Mouse (Mus musculus) neural tube, embryonic 11.5 days (tissue): ENCODE data around the gene Grk5. TPM values are rescaled to one million over a fixed set of nuclear protein-coding genes. Genes with fewer than 3 reads are reported as not detected.
"Not testable (repeated sequence)": the region's sequence is repeated elsewhere in the genome, so short reads cannot be mapped to it uniquely, and the experiment has no call there.

Source experiments
- ATAC-seq: fragments of 200-750 bp; cut with Nextera tagmentation; 2 replicates; pipeline ENCODE4 v1.8.0; 2017; ENCODE audit warnings: moderate number of reproducible peaks, mild to moderate bottlenecking, moderate TSS enrichment, moderate library complexity; ENCODE audit not compliant: insufficient read depth, low FRiP score, low TSS enrichment
- DNase-seq: peaks from one replicate; pipeline ENCODE4 v3.0.0-alpha.2; 2015; ENCODE audit warnings: low spot score
- H3K27ac ChIP-seq: fragments of 300-500 bp; sonication (generic); 2 replicates; pipeline ENCODE4 v1.5.1; 2014; ENCODE audit warnings: low read depth, mild to moderate bottlenecking, low read length
- H3K27me3 ChIP-seq: fragments of 300-500 bp; sonication (generic); 2 replicates; pipeline ENCODE4 v1.6.1; 2014; ENCODE audit warnings: mild to moderate bottlenecking, low read length, mixed read lengths; ENCODE audit not compliant: control insufficient read depth, insufficient read depth
- H3K36me3 ChIP-seq: fragments of 300-500 bp; sonication (generic); 2 replicates; pipeline ENCODE4 v1.6.1; 2014; ENCODE audit warnings: mild to moderate bottlenecking, low read length, moderate library complexity, mixed read lengths; ENCODE audit not compliant: control insufficient read depth, insufficient read depth
- H3K4me1 ChIP-seq: fragments of 300-500 bp; sonication (generic); 2 replicates; pipeline ENCODE4 v1.6.1; 2014; ENCODE audit warnings: low read length, mixed read lengths; ENCODE audit not compliant: control insufficient read depth, insufficient read depth
- H3K4me2 ChIP-seq: fragments of 300-500 bp; sonication (generic); 2 replicates; pipeline ENCODE4 v1.6.1; 2014; ENCODE audit warnings: low read depth, mild to moderate bottlenecking, moderate library complexity
- H3K4me3 ChIP-seq: fragments of 300-500 bp; sonication (generic); 2 replicates; pipeline ENCODE4 v1.5.1; 2014; ENCODE audit warnings: low read depth, low read length
- H3K9ac ChIP-seq: fragments of 300-500 bp; sonication (generic); 2 replicates; pipeline ENCODE4 v1.6.1; 2014; ENCODE audit warnings: mild to moderate bottlenecking, low read length
- H3K9me3 ChIP-seq: fragments of 300-500 bp; sonication (generic); 2 replicates; pipeline ENCODE4 v1.6.1; 2016; ENCODE audit warnings: low read length; ENCODE audit not compliant: control insufficient read depth
- WGBS: fragments of 180-500 bp; shearing (Covaris S2); extraction: QIAGEN DNeasy Blood & Tissue Kit; methylation state at CpG from one replicate; pipeline ENCODE4 v1.1.7; 2014; 5-methylcytosine and 5-hydroxymethylcytosine counted together
- polyA plus RNA-seq: library from polyadenylated mRNA; unstranded; fragments of >200 nt; fragmentation: Nextera tagmentation; extraction: Ambion mirVana; gene quantifications from 2 replicates; pipeline ENCODE4 v1.2.1, GENCODE M21; 2014

Grk5 gene
- polyA plus RNA-seq, 1 experiment from 2014 or later = 3.4 TPM

GRCm38 (mm10) chr19:60924534-60924933 is 35.0 kb downstream of the Grk5 start:
- not testable (repeated sequence) for H3K4me2 ChIP-seq, H3K27me3 ChIP-seq, H3K4me3 ChIP-seq, H3K4me1 ChIP-seq, H3K9ac ChIP-seq, H3K27ac ChIP-seq, ATAC-seq, DNase-seq, H3K36me3 ChIP-seq, H3K9me3 ChIP-seq

DNA sequence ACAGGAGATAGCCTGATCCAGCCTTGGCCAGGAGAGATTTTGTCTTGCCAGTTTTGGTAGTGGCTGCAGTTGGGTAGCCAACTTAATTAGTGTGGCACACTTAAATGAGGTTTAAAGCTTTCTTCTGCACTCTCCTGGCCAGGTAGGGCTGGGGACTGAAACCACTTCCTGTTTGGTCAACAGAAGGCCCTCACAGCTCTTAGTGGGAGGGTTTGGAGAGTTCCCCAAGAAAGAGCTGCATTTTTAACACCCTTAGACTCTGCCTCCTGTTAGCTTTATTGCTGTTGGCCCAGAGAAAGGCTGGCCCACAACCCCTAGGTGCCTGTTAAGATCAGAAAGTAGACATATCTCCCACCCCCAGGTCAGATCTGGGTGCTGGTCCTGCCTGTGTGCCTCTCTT is 45.5 kb downstream of the Grk5 start:
- ATAC-seq (no peak), DNase-seq (no peak)
- H3K9ac ChIP-seq = no peak overlapping the region
- no peaks in the 10 kb centered on the region for H3K27me3 ChIP-seq
- H3K4me2 ChIP-seq = no peak overlapping the region
- H3K9me3 ChIP-seq = no peaks in the 10 kb centered on the region
- no peak overlapping the region for H3K27ac ChIP-seq
- no peak overlapping the region for H3K4me3 ChIP-seq
- H3K36me3 ChIP-seq = no peaks in the 10 kb centered on the region
- H3K4me1 ChIP-seq = no peaks in the 10 kb centered on the region

GRCm38 (mm10) chr19:60939954-60940379 is 50.4 kb downstream of the Grk5 start:
- Histone ChIP-seq H3K36me3 (no peaks in the 10 kb centered on the region), H3K27me3 (no peaks in the 10 kb centered on the region), H3K4me3 (no peak overlapping the region), H3K4me1 (no peaks in the 10 kb centered on the region), H3K9me3 (no peaks in the 10 kb centered on the region), H3K27ac (no peak overlapping the region), H3K4me2 (no peak overlapping the region), H3K9ac (no peak overlapping the region)
- DNase-seq = no peak
- no peak for ATAC-seq
- 76% methylated on average over 1 of the region's 1 CpGs for WGBS

DNA sequence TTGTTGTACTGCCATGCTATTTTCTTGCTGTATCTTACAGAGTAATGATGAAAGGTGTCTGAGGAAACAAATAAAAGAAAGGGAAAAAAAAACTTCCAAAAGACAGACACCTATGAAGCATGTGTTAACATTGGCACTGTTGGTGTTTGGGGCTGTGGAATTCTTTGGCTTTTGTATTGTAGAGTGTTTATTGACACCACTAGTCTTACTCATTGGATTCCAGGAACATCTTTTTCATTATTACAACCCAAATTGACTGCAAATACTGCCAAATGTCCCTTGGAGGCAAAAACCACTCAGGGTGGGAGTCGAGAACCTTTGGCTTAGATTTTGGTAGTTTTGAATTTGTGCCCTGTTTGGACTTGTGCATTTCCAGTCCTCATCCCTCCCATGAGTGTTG is 51.3 kb downstream of the Grk5 start:
- no peak for ATAC-seq
- DNase-seq = no peak
- Histone ChIP-seq H3K9ac (no peak overlapping the region), H3K9me3 (no peaks in the 10 kb centered on the region), H3K4me1 (no peaks in the 10 kb centered on the region), H3K4me2 (no peak overlapping the region), H3K27me3 (no peaks in the 10 kb centered on the region), H3K27ac (no peak overlapping the region), H3K36me3 (no peaks in the 10 kb centered on the region), H3K4me3 (no peak overlapping the region)
- 86% methylated on average over 1 of the region's 1 CpGs for WGBS

DNA sequence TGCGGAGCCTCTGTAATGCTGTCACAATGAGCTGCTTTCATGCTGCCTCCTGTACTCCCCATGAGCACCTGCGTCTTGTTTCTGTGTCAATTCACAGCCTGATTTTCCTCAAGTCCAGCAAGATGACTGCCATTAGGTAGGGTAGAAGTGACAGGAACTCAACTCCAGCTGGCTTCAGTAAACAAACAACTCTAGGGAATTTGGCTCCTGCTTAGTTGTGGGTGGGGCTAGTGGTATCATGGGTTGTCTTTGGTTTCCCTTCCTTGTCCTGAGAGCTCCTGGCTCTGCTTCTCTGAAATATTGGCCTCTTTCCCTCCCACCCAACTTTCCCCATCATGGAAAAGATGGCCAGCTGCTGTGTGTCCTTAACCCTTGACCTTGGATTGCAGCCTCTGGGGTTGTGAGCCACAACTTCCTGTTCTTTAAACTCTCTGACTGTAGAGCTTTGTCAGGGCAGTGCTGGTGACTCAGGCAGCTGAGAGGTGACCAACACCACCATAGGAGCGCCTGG is 56.3 kb downstream of the Grk5 start:
- no peaks in the 10 kb centered on the region for H3K27me3 ChIP-seq
- no peak for ATAC-seq
- WGBS = 51% methylated on average over 3 of the region's 3 CpGs
- no peak overlapping the region for H3K27ac ChIP-seq
- no peaks in the 10 kb centered on the region for H3K9me3 ChIP-seq
- no peak overlapping the region for H3K4me2 ChIP-seq
- no peak for DNase-seq
- no peaks in the 10 kb centered on the region for H3K36me3 ChIP-seq
- no peaks in the 10 kb centered on the region for H3K4me1 ChIP-seq
- H3K9ac ChIP-seq = no peak overlapping the region
- H3K4me3 ChIP-seq = no peak overlapping the region

DNA sequence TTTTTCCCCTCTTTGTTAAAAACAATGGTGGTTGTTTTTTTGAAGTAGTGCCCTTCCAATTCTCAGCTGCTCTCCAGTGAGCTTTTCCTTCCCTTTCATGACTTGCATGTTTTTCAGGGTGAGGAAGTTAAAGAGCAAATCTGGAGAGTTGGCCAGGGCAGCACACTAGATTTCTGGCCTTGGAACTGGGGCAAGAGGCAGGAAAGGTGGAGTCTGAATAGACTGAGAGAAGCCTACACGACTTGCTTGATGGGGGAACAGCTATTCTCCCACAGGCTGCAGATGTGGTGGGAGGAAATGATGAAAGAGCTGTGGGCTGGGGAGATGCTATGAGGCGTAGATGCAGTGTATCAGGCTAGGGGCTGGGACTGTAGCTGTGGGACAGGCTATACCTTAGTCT is 57.1 kb downstream of the Grk5 start:
- Histone ChIP-seq H3K9ac (no peak overlapping the region), H3K36me3 (no peaks in the 10 kb centered on the region), H3K9me3 (no peaks in the 10 kb centered on the region), H3K4me1 (no peaks in the 10 kb centered on the region), H3K4me2 (no peak overlapping the region), H3K4me3 (no peak overlapping the region), H3K27ac (no peak overlapping the region), H3K27me3 (no peaks in the 10 kb centered on the region)
- 66% methylated on average over 2 of the region's 2 CpGs for WGBS
- no peak for DNase-seq
- ATAC-seq = no peak

GRCm38 (mm10) chr19:60948996-60949395 is 59.4 kb downstream of the Grk5 start:
- no peak overlapping the region for H3K9ac ChIP-seq

GRCm38 (mm10) chr19:60950056-60950869 is 60.7 kb downstream of the Grk5 start:
- WGBS = 89% methylated on average over 7 of the region's 7 CpGs
- Histone ChIP-seq H3K9me3 (no peaks in the 10 kb centered on the region), H3K27ac (no peak overlapping the region), H3K36me3 (no peaks in the 10 kb centered on the region), H3K4me1 (no peaks in the 10 kb centered on the region), H3K4me3 (no peak overlapping the region), H3K27me3 (no peaks in the 10 kb centered on the region), H3K4me2 (no peak overlapping the region), H3K9ac (no peak overlapping the region)
- ATAC-seq = no peak
- no peak for DNase-seq

More at GRCm38 (mm10) chr19:60948996-60949395, 59.4 kb downstream of the Grk5 start:
- ATAC-seq = no peak
- Histone ChIP-seq H3K36me3 (no peaks in the 10 kb centered on the region), H3K27ac (no peak overlapping the region), H3K4me1 (no peaks in the 10 kb centered on the region), H3K27me3 (no peaks in the 10 kb centered on the region), H3K9me3 (no peaks in the 10 kb centered on the region), H3K4me3 (no peak overlapping the region), H3K4me2 (no peak overlapping the region)
- WGBS = 21% methylated on average over 1 of the region's 1 CpGs
- DNase-seq = no peak

GRCm38 (mm10) chr19:60955131-60955530 is 65.6 kb downstream of the Grk5 start:
- Histone ChIP-seq H3K4me3 (no peak overlapping the region), H3K4me2 (no peak overlapping the region), H3K9me3 (no peaks in the 10 kb centered on the region), H3K9ac (no peak overlapping the region), H3K27ac (no peak overlapping the region), H3K4me1 (no peaks in the 10 kb centered on the region), H3K27me3 (no peaks in the 10 kb centered on the region), H3K36me3 (no peaks in the 10 kb centered on the region)
- WGBS = 92% methylated on average over 2 of the region's 2 CpGs
- no peak for DNase-seq
- no peak for ATAC-seq
